Mouse (Mus musculus) kidney, embryonic 15.5 days (tissue): ENCODE results near the gene Trim31. TPM values are rescaled to one million over a fixed set of nuclear protein-coding genes. Genes with fewer than 3 reads are reported as not detected.
A peak's percentile ranks its signal among the peaks of the same experiment; 100 is the strongest.

ENCODE experiments used
- ATAC-seq: fragments of 200-750 bp; cut with Nextera tagmentation; replicated peaks from 2 replicates; pipeline ENCODE4 v1.8.0; 2017; ENCODE audit warnings: moderate TSS enrichment; ENCODE audit not compliant: low FRiP score
- H3K27ac ChIP-seq: fragments of 300-500 bp; sonication (generic); 2 replicates; pipeline ENCODE4 v1.5.1; 2015; ENCODE audit warnings: mild to moderate bottlenecking, inconsistent platforms
- H3K27me3 ChIP-seq: fragments of 300-500 bp; sonication (generic); 2 replicates; pipeline ENCODE4 v1.6.1; 2015; ENCODE audit warnings: inconsistent platforms
- H3K36me3 ChIP-seq: fragments of 300-500 bp; sonication (generic); 2 replicates; pipeline ENCODE4 v1.6.1; 2015; ENCODE audit warnings: inconsistent platforms
- H3K4me1 ChIP-seq: fragments of 300-500 bp; sonication (generic); 2 replicates; pipeline ENCODE4 v1.6.1; 2015; ENCODE audit warnings: inconsistent platforms
- H3K4me2 ChIP-seq: fragments of 300-500 bp; sonication (generic); 2 replicates; pipeline ENCODE4 v1.6.1; 2015; ENCODE audit warnings: moderate library complexity, mild to moderate bottlenecking, inconsistent platforms
- H3K4me3 ChIP-seq: fragments of 300-500 bp; sonication (generic); replicated peaks from 2 replicates; pipeline ENCODE4 v1.5.1; 2015; ENCODE audit warnings: mild to moderate bottlenecking, inconsistent platforms
- H3K9ac ChIP-seq: fragments of 300-500 bp; sonication (generic); 2 replicates; pipeline ENCODE4 v1.6.1; 2015; ENCODE audit warnings: mild to moderate bottlenecking, inconsistent platforms
- H3K9me3 ChIP-seq: fragments of 300-500 bp; sonication (generic); replicated peaks from 2 replicates; pipeline ENCODE4 v1.6.1; 2016; ENCODE audit warnings: inconsistent platforms
- WGBS: fragments of 180-500 bp; shearing (Covaris S2); methylation state at CpG from one replicate; pipeline ENCODE4 v1.1.7; 2015; ENCODE audit warnings: mixed read lengths; 5-methylcytosine and 5-hydroxymethylcytosine counted together
- polyA plus RNA-seq: library from polyadenylated mRNA; unstranded; fragments of >200 nt; fragmentation: Nextera tagmentation; extraction: Ambion mirVana; gene quantifications from 2 replicates; pipeline ENCODE4 v1.2.1, GENCODE M21; 2015

Gene Trim31
- polyA plus RNA-seq = 0.35 TPM in 1 of 2 replicates, not detected in the other

- Histone ChIP-seq H3K27me3 (no peaks in the 10 kb centered on the region), H3K9me3 (no peaks in the 10 kb centered on the region), H3K27ac (no peak within 1 kb of the TSS), H3K9ac (no peak within 1 kb of the TSS), H3K4me3 (no peak within 1 kb of the TSS), H3K36me3 (no peaks in the 10 kb centered on the region), H3K4me1 (no peaks in the 10 kb centered on the region), H3K4me2 (no peak within 1 kb of the TSS)
- 73% methylated on average over 6 of the region's 6 CpGs for WGBS
- no peak for ATAC-seq
Observed at GRCm38 (mm10) chr17:36897552-36898205, at the start of gene Trim31. Gene Trim31 (plus strand): TSS chr17:36898118.

DNA sequence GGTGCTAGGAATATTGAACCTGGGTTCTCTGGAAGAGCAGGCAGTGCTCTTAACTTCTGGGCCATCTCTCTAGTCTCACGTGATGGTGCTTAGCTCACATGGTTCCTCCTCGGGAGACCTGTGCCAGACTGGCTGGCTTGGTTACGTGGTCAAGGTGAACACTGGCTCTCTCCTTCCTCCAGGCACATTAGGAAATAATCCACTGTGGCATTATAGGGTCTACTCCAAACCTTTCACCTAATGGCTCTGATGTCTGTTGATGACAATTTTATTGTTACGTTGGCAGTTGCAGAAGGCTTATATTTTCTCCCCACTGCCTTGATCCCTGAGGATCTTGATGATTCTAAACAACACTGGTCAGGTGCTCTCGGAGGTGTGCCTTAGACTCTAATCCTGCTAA lies 49.0 kb upstream of the Trim31 start:
- Histone ChIP-seq H3K27me3 (no peaks in the 10 kb centered on the region), H3K4me2 (no peak overlapping the region), H3K27ac (no peak overlapping the region), H3K4me1 (peaks cover 6% of the 10 kb centered on the region; the same call in 1 of the 2 replicates), H3K36me3 (peaks cover 34% of the 10 kb centered on the region), H3K9me3 (no peaks in the 10 kb centered on the region), H3K4me3 (no peak overlapping the region), H3K9ac (no peak overlapping the region)
- ATAC-seq = no peak
- 74% methylated on average over 5 of the region's 5 CpGs for WGBS

- ATAC-seq = no peak
Observed at GRCm38 (mm10) chr17:36849992-36850391, 47.9 kb upstream of the Trim31 start.

DNA sequence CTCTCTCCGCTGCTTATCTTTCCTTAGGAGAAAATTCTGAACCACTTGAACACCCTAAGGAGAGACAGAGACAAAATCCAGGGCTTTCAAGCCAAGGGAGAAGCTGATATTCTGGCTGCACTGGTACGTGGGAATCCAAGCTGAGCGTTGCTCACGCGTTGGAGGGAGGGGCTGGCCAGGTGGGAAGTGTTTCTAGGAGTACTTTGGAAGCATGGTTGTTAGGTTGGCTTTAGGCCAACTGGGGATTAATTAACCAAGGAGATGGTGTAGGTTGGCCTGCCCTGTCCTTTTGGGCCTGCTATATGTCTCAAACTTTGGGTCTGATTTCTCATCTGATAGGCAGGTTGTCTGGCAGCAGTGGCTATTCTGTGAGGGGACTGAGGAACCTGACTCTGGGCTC lies 46.7 kb upstream of the Trim31 start:
- Histone ChIP-seq H3K9me3 (no peaks in the 10 kb centered on the region), H3K4me1 (no peaks in the 10 kb centered on the region), H3K4me3 (no peak overlapping the region), H3K27me3 (no peaks in the 10 kb centered on the region), H3K4me2 (no peak overlapping the region), H3K27ac (no peak overlapping the region), H3K36me3 (peaks cover 56% of the 10 kb centered on the region), H3K9ac (no peak overlapping the region)
- 0 out of 2 replicates have a peak, but pooled peaks have one; percentile 40 for ATAC-seq
- 84% methylated on average over 5 of the region's 5 CpGs for WGBS

More at GRCm38 (mm10) chr17:36849992-36850391, 47.9 kb upstream of the Trim31 start:
- Histone ChIP-seq H3K4me2 (no peak overlapping the region), H3K9me3 (no peaks in the 10 kb centered on the region), H3K9ac (no peak overlapping the region), H3K4me1 (no peaks in the 10 kb centered on the region), H3K4me3 (no peak overlapping the region), H3K27me3 (no peaks in the 10 kb centered on the region), H3K36me3 (peaks cover 45% of the 10 kb centered on the region), H3K27ac (no peak overlapping the region)
- WGBS = 84% methylated on average over 2 of the region's 2 CpGs

- Histone ChIP-seq H3K9me3 (no peaks in the 10 kb centered on the region), H3K4me3 (no peak overlapping the region), H3K27me3 (no peaks in the 10 kb centered on the region), H3K9ac (no peak overlapping the region), H3K27ac (no peak overlapping the region), H3K4me2 (no peak overlapping the region), H3K4me1 (no peaks in the 10 kb centered on the region), H3K36me3 (peaks cover 60% of the 10 kb centered on the region)
- WGBS = 86% methylated on average over 5 of the region's 5 CpGs
- no peak for ATAC-seq
Observed at GRCm38 (mm10) chr17:36851627-36852026, 46.3 kb upstream of the Trim31 start.

- Histone ChIP-seq H3K27ac (no peak overlapping the region), H3K4me1 (no peaks in the 10 kb centered on the region), H3K4me2 (no peak overlapping the region), H3K36me3 (peaks cover 90% of the 10 kb centered on the region), H3K27me3 (no peaks in the 10 kb centered on the region), H3K9ac (no peak overlapping the region), H3K4me3 (no peak overlapping the region), H3K9me3 (no peaks in the 10 kb centered on the region)
- no peak for ATAC-seq
- WGBS = 95% methylated on average over 3 of the region's 3 CpGs
Observed at GRCm38 (mm10) chr17:36855484-36855883, 42.4 kb upstream of the Trim31 start.

GRCm38 (mm10) chr17:36856236-36856635 lies 41.7 kb upstream of the Trim31 start:
- Histone ChIP-seq H3K4me3 (no peak overlapping the region), H3K4me1 (no peaks in the 10 kb centered on the region), H3K9me3 (no peaks in the 10 kb centered on the region), H3K4me2 (no peak overlapping the region), H3K27ac (no peak overlapping the region), H3K27me3 (no peaks in the 10 kb centered on the region), H3K36me3 (peaks cover 82% of the 10 kb centered on the region), H3K9ac (no peak overlapping the region)
- ATAC-seq = no peak
- 96% methylated on average over 4 of the region's 4 CpGs for WGBS

GRCm38 (mm10) chr17:36858181-36858580 lies 39.7 kb upstream of the Trim31 start:
- Histone ChIP-seq H3K4me3 (no peak overlapping the region), H3K4me1 (no peaks in the 10 kb centered on the region), H3K9me3 (no peaks in the 10 kb centered on the region), H3K27me3 (no peaks in the 10 kb centered on the region), H3K27ac (no peak overlapping the region), H3K9ac (no peak overlapping the region), H3K4me2 (no peak overlapping the region), H3K36me3 (peaks cover 64% of the 10 kb centered on the region)
- WGBS = 88% methylated on average over 3 of the region's 3 CpGs
- no peak for ATAC-seq

- 43% methylated on average over 2 of the region's 2 CpGs for WGBS
- Histone ChIP-seq H3K9me3 (no peaks in the 10 kb centered on the region), H3K4me2 (no peak overlapping the region), H3K27me3 (peaks cover 24% of the 10 kb centered on the region), H3K4me3 (no peak overlapping the region), H3K9ac (no peak overlapping the region), H3K4me1 (peaks cover under 1% of the 10 kb centered on the region; the same call in 1 of the 2 replicates), H3K27ac (no peak overlapping the region), H3K36me3 (peaks cover 29% of the 10 kb centered on the region)
- no peak for ATAC-seq
Observed at GRCm38 (mm10) chr17:36861680-36862079, 36.2 kb upstream of the Trim31 start.

- Histone ChIP-seq H3K27me3 (peaks cover 46% of the 10 kb centered on the region), H3K4me1 (peaks cover 7% of the 10 kb centered on the region; the same call in 1 of the 2 replicates), H3K9me3 (no peaks in the 10 kb centered on the region), H3K27ac (no peak within 1 kb of the TSS), H3K4me2 (peak within 1 kb of the TSS; percentile 47), H3K9ac (no peak within 1 kb of the TSS), H3K4me3 (peak within 1 kb of the TSS; percentile 18), H3K36me3 (no peaks in the 10 kb centered on the region)
- WGBS = 11% methylated on average over 29 of the region's 29 CpGs
- no peak; the same call in 1 of the 2 replicates for ATAC-seq
Observed at GRCm38 (mm10) chr17:36866719-36867527, 31.0 kb upstream of the Trim31 start, which contains the start of gene Trim15. Gene Trim15 (minus strand): TSS chr17:36867210.

DNA sequence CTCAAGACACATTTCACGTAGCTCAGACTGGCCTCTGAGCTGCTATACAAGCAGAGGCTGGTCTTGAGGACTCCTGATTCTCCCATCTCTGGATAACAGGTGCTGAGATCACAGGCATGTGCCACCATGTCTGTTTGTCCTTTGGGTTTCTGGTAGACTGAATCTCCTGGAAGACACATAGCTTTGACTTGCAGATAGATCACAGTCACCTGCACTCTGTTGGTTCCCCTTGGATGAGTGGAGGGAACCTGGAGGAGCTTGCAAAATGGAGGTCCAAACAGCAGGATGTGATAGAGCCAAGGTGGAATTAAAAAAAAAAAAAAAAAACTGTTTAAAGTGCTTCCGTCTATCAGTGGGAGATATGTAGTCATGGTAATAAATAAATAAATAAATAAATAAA lies 29.1 kb upstream of the Trim31 start:
- Histone ChIP-seq H3K4me2 (no peak overlapping the region), H3K27ac (no peak overlapping the region), H3K4me1 (peaks cover 7% of the 10 kb centered on the region; the same call in 1 of the 2 replicates), H3K9me3 (no peaks in the 10 kb centered on the region), H3K36me3 (no peaks in the 10 kb centered on the region), H3K4me3 (no peak overlapping the region), H3K9ac (no peak overlapping the region), H3K27me3 (peaks cover 46% of the 10 kb centered on the region)
- ATAC-seq = no peak
- 86% methylated on average over 2 of the region's 2 CpGs for WGBS

DNA sequence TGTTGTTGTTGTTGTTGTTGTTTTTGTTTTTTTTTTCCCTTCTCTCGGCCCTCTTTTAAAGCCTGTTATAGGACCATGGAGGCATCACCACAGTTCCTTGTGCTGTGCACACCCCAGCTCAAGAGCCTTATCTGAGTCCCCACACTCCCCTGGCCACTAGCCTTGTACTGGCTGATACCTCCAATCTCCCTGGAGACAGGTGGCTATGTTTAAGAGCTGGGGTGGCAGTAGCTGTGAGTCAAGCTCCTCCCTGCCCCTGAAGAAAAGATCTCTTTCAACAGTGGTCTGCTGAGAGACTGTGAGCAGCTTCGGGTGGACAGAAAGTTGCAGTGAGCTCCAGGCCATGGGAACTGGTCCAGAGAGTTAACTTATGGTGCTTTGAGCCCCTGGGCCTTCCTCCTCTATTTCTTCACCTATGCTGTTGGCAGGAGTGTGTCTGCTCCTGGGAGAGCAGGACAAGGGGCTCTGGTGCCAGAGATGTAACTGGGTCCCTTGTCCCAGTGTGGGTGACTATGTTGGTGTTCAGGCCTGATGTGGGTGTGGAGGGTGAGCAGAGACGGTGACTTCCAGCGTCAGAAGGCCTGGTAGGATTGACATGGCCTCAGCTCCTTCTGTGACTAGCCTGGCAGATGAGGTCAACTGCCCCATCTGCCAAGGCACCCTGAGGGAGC lies 28.5 kb upstream of the Trim31 start, which contains the start of gene Trim10:
Gene Trim10, plus strand, starts transcription at position 291 of the 671 bp plus-strand sequence.
- no peak within 1 kb of the TSS for H3K4me3 ChIP-seq
- 80% methylated on average over 4 of the region's 4 CpGs for WGBS
- H3K36me3 ChIP-seq = no peaks in the 10 kb centered on the region
- H3K4me2 ChIP-seq = no peak within 1 kb of the TSS
- H3K9ac ChIP-seq = no peak within 1 kb of the TSS
- ATAC-seq = peak; percentile 84
- peaks cover 7% of the 10 kb centered on the region; the same call in 1 of the 2 replicates for H3K4me1 ChIP-seq
- H3K27ac ChIP-seq = no peak within 1 kb of the TSS
- H3K9me3 ChIP-seq = no peaks in the 10 kb centered on the region
- H3K27me3 ChIP-seq = peaks cover 44% of the 10 kb centered on the region
